Mouse (Mus musculus): ENCODE results near the gene Ccr7. TPM values are rescaled to one million over a fixed set of nuclear protein-coding genes. Genes with fewer than 3 reads are reported as not detected.

Gene Ccr7
- total RNA-seq, 1 experiment from 2014 or later = 0.48 TPM

Other genes with a start within 250 kb of the Ccr7 start
- 3.5 and 5.8 TPM in 2 replicates for gene Cdc6, start 247.3 kb downstream of the Ccr7 start, total RNA-seq (2021)
- gene Rara, start 227.3 kb downstream of the Ccr7 start, total RNA-seq (2021) = 24.5 and 29.3 TPM in 2 replicates
- gene Gjd3, start 172.1 kb downstream of the Ccr7 start, total RNA-seq (2021) = not detected in 2 replicates
- 52.0 and 70.5 TPM in 2 replicates for gene Top2a, start 130.9 kb downstream of the Ccr7 start, total RNA-seq (2021)
- 112 and 219 TPM in 2 replicates for gene Igfbp4, start 113.8 kb downstream of the Ccr7 start, total RNA-seq (2021)
- gene Tns4, start 65.8 kb downstream of the Ccr7 start, total RNA-seq (2021) = 0.52 and 0.90 TPM in 2 replicates
- gene Smarce1, start 75.9 kb upstream of the Ccr7 start, total RNA-seq (2021) = 77.0 and 93.4 TPM in 2 replicates
- 1.3 and 2.9 TPM in 2 replicates for gene Krt222, start 89.0 kb upstream of the Ccr7 start, total RNA-seq (2021)
- not detected in 2 replicates for gene Krt24, start 130.2 kb upstream of the Ccr7 start, total RNA-seq (2021)
- gene Krt25, start 167.9 kb upstream of the Ccr7 start, total RNA-seq (2021) = not detected in 2 replicates
- not detected in 2 replicates for gene Krt26, start 182.9 kb upstream of the Ccr7 start, total RNA-seq (2021)
- not detected in 2 replicates for gene Krt27, start 196.0 kb upstream of the Ccr7 start, total RNA-seq (2021)
- gene Krt28, start 219.8 kb upstream of the Ccr7 start, total RNA-seq (2021) = not detected in 2 replicates
- gene Krt10, start 234.3 kb upstream of the Ccr7 start, total RNA-seq (2021) = 4.3 and 5.6 TPM in 2 replicates

Data from adrenal gland, postnatal 14 days (tissue).